Mouse (Mus musculus) C2C12 (cell line): ENCODE measurements at regions not wholly inside any gene's neighbourhood (a gene's known extent, or its start where the extent isn't known, plus 50 kb on each side); places are given as distances from the start of the nearest gene placed in this dataset.

ENCODE experiments used
- H3K27me3 ChIP-seq: one replicate; pipeline ENCODE4 v1.6.1; 2011; ENCODE audit not compliant: control insufficient read depth, insufficient read depth, insufficient read length
- H3K36me3 ChIP-seq: one replicate; pipeline ENCODE4 v1.6.1; 2011; ENCODE audit not compliant: control insufficient read depth, insufficient read depth
- H3K4me3 ChIP-seq: one replicate; pipeline ENCODE4 v1.5.1; 2011; ENCODE audit warnings: mild to moderate bottlenecking, control low read depth; ENCODE audit not compliant: poor library complexity, insufficient read depth, severe bottlenecking
- H3K79me2 ChIP-seq: one replicate; pipeline ENCODE4 v1.6.1; 2011; ENCODE audit not compliant: control insufficient read depth, insufficient read depth
- H3K79me3 ChIP-seq: one replicate; pipeline ENCODE4 v1.6.1; 2011; ENCODE audit warnings: low read depth, control low read depth
- H3ac ChIP-seq: one replicate; pipeline ENCODE3; 2011; ENCODE audit warnings: low read depth; ENCODE audit not compliant: control insufficient read depth, insufficient read length
- CEBPB ChIP-seq: IDR thresholded peaks from one replicate; pipeline ENCODE4 v1.6.1; 2011; ENCODE audit warnings: low read depth, mild to moderate bottlenecking, control low read depth, moderate library complexity
- CTCF ChIP-seq: IDR thresholded peaks from one replicate; pipeline ENCODE4 v1.5.1; 2011; ENCODE audit not compliant: control insufficient read depth, insufficient read depth, insufficient read length
- FOSL1 ChIP-seq: IDR thresholded peaks from one replicate; pipeline ENCODE4 v1.8.0; 2011; ENCODE audit warnings: mild to moderate bottlenecking, low read length; ENCODE audit not compliant: poor library complexity, insufficient read depth, severe bottlenecking
- MAX ChIP-seq: IDR thresholded peaks from one replicate; pipeline ENCODE4 v1.6.1; 2011; ENCODE audit warnings: mild to moderate bottlenecking, control low read depth
- MYOD1 ChIP-seq: IDR thresholded peaks from one replicate; pipeline ENCODE4 v1.6.1; 2011; ENCODE audit warnings: low read depth; ENCODE audit not compliant: control insufficient read depth, insufficient read length
- MYOG ChIP-seq: IDR thresholded peaks from one replicate; pipeline ENCODE4 v1.6.1; 2011; ENCODE audit not compliant: control insufficient read depth, insufficient read length; ENCODE audit errors: extremely low read depth
- USF1 ChIP-seq: IDR thresholded peaks from one replicate; pipeline ENCODE4 v1.6.1; 2011; ENCODE audit warnings: low read depth, mild to moderate bottlenecking, control low read depth, moderate library complexity

DNA sequence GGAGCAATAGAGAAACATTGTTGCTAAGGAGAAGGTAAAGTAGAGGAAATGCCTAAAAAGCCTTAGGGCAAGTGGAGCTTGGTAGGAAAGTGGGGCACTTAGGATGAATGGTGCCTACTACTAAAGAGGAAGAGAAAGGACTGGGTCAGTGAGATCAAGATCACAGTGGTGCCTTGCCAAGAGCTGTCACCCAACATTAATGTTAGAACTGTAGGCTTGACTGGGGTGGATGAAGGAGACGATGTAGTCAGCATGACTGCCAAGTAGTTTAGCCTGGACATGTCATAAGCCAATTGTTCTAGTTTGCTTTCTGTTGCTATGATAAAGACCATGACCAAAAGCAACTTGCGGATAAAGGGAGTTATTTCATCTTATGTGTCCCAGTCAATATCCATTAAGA, 139.9 kb upstream of the Tmtc1 start:
- Histone ChIP-seq H3ac (no peak overlapping the region), H3K4me3 (no peak overlapping the region), H3K79me3 (no peaks in the 10 kb centered on the region), H3K79me2 (no peaks in the 10 kb centered on the region), H3K36me3 (no peaks in the 10 kb centered on the region), H3K27me3 (no peaks in the 10 kb centered on the region)
- TF ChIP-seq CTCF, result no peak
- no peak for TF ChIP-seq MAX
- TF ChIP-seq FOSL1, result no peak
- no peak for TF ChIP-seq MYOD1
- no peak for TF ChIP-seq CEBPB
- no peak for TF ChIP-seq MYOG
- TF ChIP-seq USF1, result no peak

DNA sequence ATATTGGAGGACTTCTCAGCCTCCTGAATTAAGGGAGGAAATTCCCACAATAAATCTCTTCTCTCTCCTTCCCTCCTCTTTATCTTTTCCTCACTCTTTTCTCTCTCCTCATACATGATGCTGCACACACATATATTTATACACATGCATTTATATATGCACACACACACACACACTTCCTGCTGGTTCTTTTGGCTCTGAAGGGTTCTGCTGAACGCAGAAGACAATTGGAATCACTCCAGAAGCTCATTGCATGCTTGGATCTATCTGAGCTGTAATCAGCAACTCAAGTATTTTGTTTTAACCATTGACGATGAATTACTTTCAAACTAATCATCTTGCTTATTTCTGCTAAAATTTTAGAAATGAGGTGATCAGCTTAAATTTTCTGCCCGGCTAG, 134.1 kb upstream of the Tmtc1 start:
- H3K4me3 ChIP-seq, result no peak overlapping the region
- TF ChIP-seq MYOD1 (no peak), MYOG (no peak), CTCF (no peak), CEBPB (no peak), MAX (no peak)
- no peaks in the 10 kb centered on the region for H3K79me2 ChIP-seq
- no peaks in the 10 kb centered on the region for H3K27me3 ChIP-seq
- no peaks in the 10 kb centered on the region for H3K79me3 ChIP-seq
- H3K36me3 ChIP-seq, result no peaks in the 10 kb centered on the region
- H3ac ChIP-seq, result no peak overlapping the region

DNA sequence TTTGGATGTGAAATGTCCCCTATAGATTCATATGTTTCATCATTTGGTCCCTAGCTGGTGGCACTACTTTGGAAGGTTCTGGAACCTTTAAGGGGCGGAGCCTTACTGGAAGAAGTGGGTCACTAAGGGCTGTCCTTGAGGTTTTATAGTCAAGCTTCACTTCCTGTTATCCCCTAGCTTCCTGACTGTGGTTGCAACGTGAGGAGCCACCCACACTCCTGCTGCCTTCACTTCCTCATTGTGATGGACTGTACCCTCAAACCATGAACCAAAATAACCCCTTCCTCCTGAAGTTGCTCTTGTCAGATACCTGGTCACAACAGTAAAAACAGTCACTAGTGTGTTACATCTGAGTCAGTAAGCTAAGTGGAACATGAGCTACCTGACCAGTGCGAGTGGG, 133.5 kb upstream of the Tmtc1 start:
- Histone ChIP-seq H3K79me3 (no peaks in the 10 kb centered on the region), H3ac (no peak overlapping the region), H3K79me2 (no peaks in the 10 kb centered on the region), H3K4me3 (no peak overlapping the region), H3K27me3 (no peaks in the 10 kb centered on the region), H3K36me3 (no peaks in the 10 kb centered on the region)
- TF ChIP-seq MYOD1 (no peak), CEBPB (no peak), USF1 (no peak), MAX (no peak), MYOG (no peak), CTCF (no peak)

DNA sequence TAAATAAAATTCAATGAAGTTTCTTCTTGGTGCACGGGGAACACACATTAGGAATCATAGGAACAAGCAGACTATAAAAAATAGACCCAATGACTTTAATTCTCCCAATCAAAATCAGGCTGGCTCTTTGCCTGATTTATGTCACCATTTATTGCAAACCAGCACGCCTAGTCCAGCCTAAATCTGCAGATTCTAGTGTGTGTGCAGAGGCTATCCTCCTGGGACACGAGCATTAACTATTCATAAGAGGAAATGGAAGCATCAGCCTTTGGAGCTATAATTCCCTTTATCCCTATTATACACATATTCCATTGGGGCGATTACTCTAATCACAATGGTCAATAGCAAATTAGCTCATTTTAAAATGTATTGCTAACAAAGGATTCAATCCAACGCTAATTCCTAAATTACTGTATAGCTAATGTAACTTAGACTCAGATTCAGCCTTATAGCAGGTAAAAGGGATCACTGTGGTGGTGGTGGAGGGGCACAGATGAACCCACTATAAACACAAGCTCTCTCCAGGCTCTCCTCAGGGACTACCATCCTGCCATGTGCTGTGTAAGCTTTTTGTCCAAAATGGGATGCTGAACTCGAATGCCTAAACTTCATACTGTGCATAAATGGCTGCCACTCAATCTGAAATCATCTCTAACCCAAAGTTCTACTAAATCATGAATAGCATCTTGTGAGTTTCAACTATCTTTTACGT, 130.7 kb upstream of the Tmtc1 start:
- H3K36me3 ChIP-seq, result no peaks in the 10 kb centered on the region
- no peak overlapping the region for H3K4me3 ChIP-seq

DNA sequence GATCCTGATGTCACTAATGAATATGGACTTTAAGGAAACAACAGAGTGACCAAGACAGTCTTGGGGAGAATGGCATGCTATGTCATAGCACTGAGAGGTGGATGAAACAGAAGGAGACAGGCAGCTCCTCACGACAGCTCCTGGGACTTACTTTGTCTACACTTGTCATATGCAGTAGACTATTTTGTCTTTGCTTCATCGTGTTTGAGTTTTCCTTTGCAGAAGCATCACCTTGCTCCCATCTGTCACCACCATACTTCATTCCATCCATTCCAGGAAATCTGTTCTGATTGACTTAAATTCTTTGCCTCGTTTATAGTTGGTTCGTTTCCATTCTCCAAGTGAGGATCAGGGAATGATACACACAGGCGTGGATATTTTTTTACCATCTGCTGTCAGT, 128.0 kb upstream of the Tmtc1 start:
- Histone ChIP-seq H3K36me3 (no peaks in the 10 kb centered on the region), H3ac (no peak overlapping the region), H3K27me3 (no peaks in the 10 kb centered on the region), H3K79me2 (no peaks in the 10 kb centered on the region), H3K4me3 (no peak overlapping the region), H3K79me3 (no peaks in the 10 kb centered on the region)
- no peak for TF ChIP-seq MYOG
- TF ChIP-seq CEBPB, result no peak
- no peak for TF ChIP-seq FOSL1
- no peak for TF ChIP-seq MYOD1
- TF ChIP-seq MAX, result no peak
- TF ChIP-seq CTCF, result no peak
- TF ChIP-seq USF1, result no peak

More for the DNA sequence above, 130.7 kb upstream of the Tmtc1 start:
- TF ChIP-seq MAX, result no peak
- TF ChIP-seq USF1, result no peak
- TF ChIP-seq FOSL1, result no peak
- no peak for TF ChIP-seq MYOG
- TF ChIP-seq CTCF, result no peak
- TF ChIP-seq MYOD1, result no peak
- no peak for TF ChIP-seq CEBPB
- no peaks in the 10 kb centered on the region for H3K79me3 ChIP-seq
- no peaks in the 10 kb centered on the region for H3K27me3 ChIP-seq
- H3ac ChIP-seq, result no peak overlapping the region
- no peaks in the 10 kb centered on the region for H3K79me2 ChIP-seq

DNA sequence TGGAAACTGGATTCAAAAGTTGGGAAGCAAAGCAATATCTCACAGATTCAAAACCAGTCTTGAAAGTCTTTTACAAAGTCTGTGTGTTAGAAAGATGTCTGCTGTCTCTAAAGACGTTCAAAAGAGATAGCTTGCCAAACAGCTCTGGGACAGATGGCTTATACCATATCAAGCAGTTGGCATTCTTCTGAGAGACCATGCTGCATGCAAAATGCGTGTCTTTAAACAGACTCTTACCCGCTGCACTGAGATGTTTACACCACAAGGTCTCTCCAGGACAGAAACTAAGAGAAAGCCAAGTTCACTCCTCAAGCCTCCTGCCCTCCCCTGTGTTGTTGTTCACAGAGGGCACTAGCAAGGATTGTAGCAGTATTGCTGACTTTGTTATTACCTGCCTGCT, 127.5 kb upstream of the Tmtc1 start:
- Histone ChIP-seq H3ac (no peak overlapping the region), H3K79me3 (no peaks in the 10 kb centered on the region), H3K79me2 (no peaks in the 10 kb centered on the region), H3K27me3 (no peaks in the 10 kb centered on the region), H3K4me3 (no peak overlapping the region), H3K36me3 (no peaks in the 10 kb centered on the region)
- no peak for TF ChIP-seq MYOG
- TF ChIP-seq USF1, result no peak
- no peak for TF ChIP-seq MAX
- no peak for TF ChIP-seq MYOD1
- no peak for TF ChIP-seq CTCF
- no peak for TF ChIP-seq FOSL1
- TF ChIP-seq CEBPB, result no peak
